Mouse (Mus musculus) heart, embryonic 13.5 days (tissue): ENCODE measurements around the gene Emsy. TPM values are rescaled to one million over a fixed set of nuclear protein-coding genes. Genes with fewer than 3 reads are reported as not detected.

ENCODE experiments used
- ATAC-seq: fragments of 200-750 bp; cut with Nextera tagmentation; 2 replicates; pipeline ENCODE4 v1.8.0; 2017; ENCODE audit warnings: moderate TSS enrichment; ENCODE audit not compliant: insufficient number of reproducible peaks, low FRiP score, low TSS enrichment; ENCODE audit errors: extremely low read depth
- H3K27ac ChIP-seq: fragments of 300-500 bp; sonication (generic); replicated peaks from 2 replicates; pipeline ENCODE4 v1.5.1; 2015; ENCODE audit warnings: moderate library complexity, mild to moderate bottlenecking, inconsistent platforms
- H3K27me3 ChIP-seq: fragments of 300-500 bp; sonication (generic); replicated peaks from 2 replicates; pipeline ENCODE4 v1.6.1; 2015; ENCODE audit warnings: mild to moderate bottlenecking, inconsistent platforms
- H3K36me3 ChIP-seq: fragments of 300-500 bp; sonication (generic); 2 replicates; pipeline ENCODE4 v1.6.1; 2015; ENCODE audit warnings: mild to moderate bottlenecking, inconsistent platforms
- H3K4me1 ChIP-seq: fragments of 300-500 bp; sonication (generic); 2 replicates; pipeline ENCODE4 v1.6.1; 2015; ENCODE audit warnings: inconsistent platforms
- H3K4me2 ChIP-seq: fragments of 300-500 bp; sonication (generic); 2 replicates; pipeline ENCODE4 v1.6.1; 2015; ENCODE audit warnings: inconsistent platforms, mild to moderate bottlenecking, moderate library complexity
- H3K4me3 ChIP-seq: fragments of 300-500 bp; sonication (generic); 2 replicates; pipeline ENCODE4 v1.5.1; 2015; ENCODE audit warnings: moderate library complexity, mild to moderate bottlenecking, inconsistent platforms
- H3K9ac ChIP-seq: fragments of 300-500 bp; sonication (generic); 2 replicates; pipeline ENCODE4 v1.6.1; 2015; ENCODE audit warnings: inconsistent platforms, mild to moderate bottlenecking, moderate library complexity
- H3K9me3 ChIP-seq: fragments of 300-500 bp; sonication (generic); 2 replicates; pipeline ENCODE4 v1.6.1; 2016; ENCODE audit warnings: inconsistent platforms
- WGBS: fragments of 180-500 bp; shearing (Covaris S2); methylation state at CpG from one replicate; pipeline ENCODE4 v1.1.7; 2015; ENCODE audit warnings: mixed read lengths; 5-methylcytosine and 5-hydroxymethylcytosine counted together
- polyA plus RNA-seq: library from polyadenylated mRNA; unstranded; fragments of >200 nt; fragmentation: Nextera tagmentation; extraction: Ambion mirVana; gene quantifications from 2 replicates; pipeline ENCODE4 v1.2.1, GENCODE M21; 2015

The Emsy gene
- polyA plus RNA-seq, 1 experiment from 2014 or later, result 19.2 TPM

GRCm38 (mm10) chr7:98577461-98577860 lies 79.1 kb downstream of the Emsy start:
- no peak overlapping the region for H3K27ac ChIP-seq
- H3K4me3 ChIP-seq, result no peak overlapping the region
- H3K9me3 ChIP-seq, result no peaks in the 10 kb centered on the region
- 80% methylated on average over 1 of the region's 1 CpGs for WGBS
- H3K4me2 ChIP-seq, result no peak overlapping the region
- no peak for ATAC-seq
- no peaks in the 10 kb centered on the region for H3K36me3 ChIP-seq
- no peak overlapping the region for H3K9ac ChIP-seq
- H3K27me3 ChIP-seq, result no peaks in the 10 kb centered on the region
- peaks cover 20% of the 10 kb centered on the region for H3K4me1 ChIP-seq

GRCm38 (mm10) chr7:98575651-98576239 lies 80.8 kb downstream of the Emsy start:
- Histone ChIP-seq H3K4me2 (no peak overlapping the region), H3K9me3 (no peaks in the 10 kb centered on the region), H3K27ac (no peak overlapping the region), H3K27me3 (no peaks in the 10 kb centered on the region), H3K9ac (no peak overlapping the region), H3K4me1 (peaks cover 37% of the 10 kb centered on the region), H3K36me3 (no peaks in the 10 kb centered on the region), H3K4me3 (no peak overlapping the region)
- ATAC-seq, result no peak
- 86% methylated on average over 3 of the region's 3 CpGs for WGBS

- WGBS, result 67% methylated on average over 2 of the region's 2 CpGs
- no peak for ATAC-seq
- no peaks in the 10 kb centered on the region for H3K36me3 ChIP-seq
- H3K27ac ChIP-seq, result no peak overlapping the region
- peaks cover 38% of the 10 kb centered on the region for H3K4me1 ChIP-seq
- no peaks in the 10 kb centered on the region for H3K9me3 ChIP-seq
- no peak overlapping the region for H3K4me3 ChIP-seq
- H3K9ac ChIP-seq, result no peak overlapping the region
- H3K4me2 ChIP-seq, result no peak overlapping the region
- no peaks in the 10 kb centered on the region for H3K27me3 ChIP-seq
These were observed 81.8 kb downstream of the Emsy start for GRCm38 (mm10) chr7:98574771-98575191.

- no peak overlapping the region for H3K9ac ChIP-seq
- no peak overlapping the region for H3K4me3 ChIP-seq
- 82% methylated on average over 7 of the region's 7 CpGs for WGBS
- no peaks in the 10 kb centered on the region for H3K36me3 ChIP-seq
- H3K27me3 ChIP-seq, result no peaks in the 10 kb centered on the region
- H3K9me3 ChIP-seq, result no peaks in the 10 kb centered on the region
- no peak overlapping the region for H3K4me2 ChIP-seq
- H3K4me1 ChIP-seq, result peaks cover 38% of the 10 kb centered on the region
- ATAC-seq, result no peak
- no peak overlapping the region for H3K27ac ChIP-seq
These were observed 82.3 kb downstream of the Emsy start for GRCm38 (mm10) chr7:98574271-98574670.

GRCm38 (mm10) chr7:98573231-98573781 lies 83.3 kb downstream of the Emsy start:
- H3K4me2 ChIP-seq, result no peak overlapping the region
- H3K4me1 ChIP-seq, result peaks cover 38% of the 10 kb centered on the region
- no peaks in the 10 kb centered on the region for H3K27me3 ChIP-seq
- no peaks in the 10 kb centered on the region for H3K9me3 ChIP-seq
- no peak overlapping the region for H3K9ac ChIP-seq
- no peak for ATAC-seq
- H3K27ac ChIP-seq, result peak overlapping the region; percentile 34; the same call in 1 of the 2 replicates
- 46% methylated on average over 10 of the region's 10 CpGs for WGBS
- H3K4me3 ChIP-seq, result no peak overlapping the region
- H3K36me3 ChIP-seq, result no peaks in the 10 kb centered on the region

GRCm38 (mm10) chr7:98572223-98572868 lies 84.2 kb downstream of the Emsy start:
- H3K27me3 ChIP-seq, result no peaks in the 10 kb centered on the region
- H3K4me1 ChIP-seq, result peaks cover 39% of the 10 kb centered on the region
- WGBS, result 24% methylated on average over 10 of the region's 10 CpGs
- no peak overlapping the region for H3K4me2 ChIP-seq
- no peak overlapping the region for H3K9ac ChIP-seq
- H3K27ac ChIP-seq, result peak overlapping the region; percentile 34
- no peaks in the 10 kb centered on the region for H3K9me3 ChIP-seq
- H3K36me3 ChIP-seq, result no peaks in the 10 kb centered on the region
- ATAC-seq, result no peak
- H3K4me3 ChIP-seq, result no peak overlapping the region

- no peak for ATAC-seq
- WGBS, result 50% methylated on average over 8 of the region's 8 CpGs
These were observed 85.6 kb downstream of the Emsy start for GRCm38 (mm10) chr7:98570824-98571505.

GRCm38 (mm10) chr7:98567056-98567455 lies 89.5 kb downstream of the Emsy start:
- H3K36me3 ChIP-seq, result no peaks in the 10 kb centered on the region

More at GRCm38 (mm10) chr7:98570824-98571505, 85.6 kb downstream of the Emsy start:
- H3K27ac ChIP-seq, result no peak overlapping the region
- no peaks in the 10 kb centered on the region for H3K9me3 ChIP-seq
- H3K4me1 ChIP-seq, result peaks cover 48% of the 10 kb centered on the region
- no peak overlapping the region for H3K4me2 ChIP-seq
- H3K36me3 ChIP-seq, result no peaks in the 10 kb centered on the region
- peak overlapping the region; percentile 10; the same call in 1 of the 2 replicates for H3K9ac ChIP-seq
- no peak overlapping the region for H3K4me3 ChIP-seq
- no peaks in the 10 kb centered on the region for H3K27me3 ChIP-seq

GRCm38 (mm10) chr7:98564607-98565364 lies 91.8 kb downstream of the Emsy start:
- Histone ChIP-seq H3K9me3 (no peaks in the 10 kb centered on the region), H3K4me3 (no peak overlapping the region), H3K4me1 (peaks cover 24% of the 10 kb centered on the region), H3K4me2 (no peak overlapping the region), H3K9ac (no peak overlapping the region), H3K27ac (peak overlapping the region; percentile 40), H3K27me3 (no peaks in the 10 kb centered on the region), H3K36me3 (no peaks in the 10 kb centered on the region)
- ATAC-seq, result 0 out of 2 replicates have a peak, but pooled peaks have one; percentile 38
- WGBS, result 62% methylated on average over 9 of the region's 9 CpGs

More at GRCm38 (mm10) chr7:98567056-98567455, 89.5 kb downstream of the Emsy start:
- Histone ChIP-seq H3K4me1 (peaks cover 38% of the 10 kb centered on the region), H3K27me3 (no peaks in the 10 kb centered on the region), H3K9ac (no peak overlapping the region), H3K4me2 (no peak overlapping the region), H3K9me3 (no peaks in the 10 kb centered on the region), H3K4me3 (no peak overlapping the region), H3K27ac (peak overlapping the region; percentile 36; the same call in 1 of the 2 replicates)
- 42% methylated on average over 5 of the region's 5 CpGs for WGBS
- ATAC-seq, result no peak

- no peaks in the 10 kb centered on the region for H3K36me3 ChIP-seq
- WGBS, result 78% methylated on average over 6 of the region's 6 CpGs
These were observed 92.6 kb downstream of the Emsy start for GRCm38 (mm10) chr7:98563991-98564390.

GRCm38 (mm10) chr7:98562966-98563365 lies 93.6 kb downstream of the Emsy start:
- no peak for ATAC-seq
- Histone ChIP-seq H3K36me3 (no peaks in the 10 kb centered on the region), H3K27me3 (no peaks in the 10 kb centered on the region), H3K4me2 (no peak overlapping the region), H3K9me3 (no peaks in the 10 kb centered on the region), H3K4me1 (peaks cover 29% of the 10 kb centered on the region), H3K9ac (no peak overlapping the region), H3K4me3 (no peak overlapping the region), H3K27ac (no peak overlapping the region)
- 67% methylated on average over 5 of the region's 5 CpGs for WGBS

More at GRCm38 (mm10) chr7:98563991-98564390, 92.6 kb downstream of the Emsy start:
- ATAC-seq, result no peak
- Histone ChIP-seq H3K27me3 (no peaks in the 10 kb centered on the region), H3K9ac (no peak overlapping the region), H3K27ac (peak overlapping the region; percentile 40; the same call in 1 of the 2 replicates), H3K4me2 (no peak overlapping the region), H3K9me3 (no peaks in the 10 kb centered on the region), H3K4me1 (peaks cover 24% of the 10 kb centered on the region), H3K4me3 (no peak overlapping the region)
